Mouse (Mus musculus): ENCODE measurements around the gene Hypk. TPM values are rescaled to one million over a fixed set of nuclear protein-coding genes. Genes with fewer than 3 reads are reported as not detected.
"Not testable (repeated sequence)": the region's sequence is repeated elsewhere in the genome, so short reads cannot be mapped to it uniquely, and the experiment has no call there.

The Hypk gene
- polyA plus RNA-seq, 1 experiment from 2014 or later: 70.9 TPM

DNA sequence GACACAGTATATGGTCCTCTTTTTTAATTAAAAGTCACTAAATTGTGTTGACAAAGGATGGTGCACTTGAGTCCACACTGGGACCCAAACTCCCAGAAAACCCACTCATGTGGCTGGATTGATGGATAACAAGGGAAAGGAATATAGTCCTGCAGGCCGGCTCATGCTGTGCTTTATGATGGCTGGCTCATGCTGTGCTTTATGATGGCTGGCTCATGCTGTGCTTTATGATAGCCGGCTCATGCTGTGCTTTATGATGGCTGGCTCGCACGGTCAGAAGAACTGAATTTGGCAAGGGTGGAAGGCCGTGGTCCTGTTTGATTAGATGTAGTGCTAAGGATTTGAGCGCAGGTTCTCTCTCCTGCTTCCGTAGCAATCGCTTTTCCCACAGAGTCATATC, 30.5 kb downstream of the Hypk start:
- no peaks in the 10 kb centered on the region for H3K4me1 ChIP-seq (ENCODE audit: insufficient read depth, low read depth, low read length)
- H3K4me2 ChIP-seq (replicated peaks; ENCODE audit: low read depth, low read length): no peak overlapping the region
- WGBS: 77% methylated on average over 8 of the region's 8 CpGs
- no peak overlapping the region for H3K27ac ChIP-seq (ENCODE audit: low read length)
- no peak for DNase-seq (ENCODE audit: low spot score)
- TF ChIP-seq CTCF (IDR thresholded peaks at IDR 0.05) (no peak), EP300 (IDR thresholded peaks at IDR 0.05) (no peak)
- no peak overlapping the region for H3K4me3 ChIP-seq (ENCODE audit: low read depth, low read length)
- no peak for ATAC-seq
- no peaks in the 10 kb centered on the region for H3K27me3 ChIP-seq (replicated peaks; ENCODE audit: insufficient read depth, low read length)
- no peak overlapping the region for H3K9ac ChIP-seq (replicated peaks; ENCODE audit: low read depth)
- H3K36me3 ChIP-seq (ENCODE audit: insufficient read depth, low read length): no peaks in the 10 kb centered on the region
- no peaks in the 10 kb centered on the region for H3K9me3 ChIP-seq (ENCODE audit: low read length)

DNA sequence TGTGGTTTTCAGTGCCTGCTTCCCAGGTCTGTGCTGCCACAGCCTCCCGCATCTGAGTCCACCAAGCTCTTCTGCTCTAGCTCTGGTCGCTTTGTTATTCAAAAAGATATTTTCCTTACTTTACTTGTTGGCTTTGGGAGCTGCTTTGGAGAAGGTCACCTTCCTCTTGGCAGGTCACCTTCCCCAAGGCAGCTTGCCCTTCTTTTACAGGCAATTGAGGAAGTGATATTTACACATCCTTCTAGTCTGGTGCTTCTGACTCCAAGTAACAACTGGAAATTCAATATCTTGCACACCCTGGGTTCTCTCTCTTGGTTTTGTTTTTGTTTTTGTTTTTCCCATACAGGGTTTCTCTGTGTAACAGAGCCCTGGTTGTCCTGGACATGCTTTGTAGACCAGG, 31.3 kb downstream of the Hypk start:
- not testable (repeated sequence) for H3K9me3 ChIP-seq (ENCODE audit: low read length); H3K4me2 ChIP-seq (replicated peaks; ENCODE audit: low read depth, low read length); ATAC-seq; H3K36me3 ChIP-seq (ENCODE audit: insufficient read depth, low read length); H3K4me1 ChIP-seq (ENCODE audit: insufficient read depth, low read depth, low read length); H3K27ac ChIP-seq (ENCODE audit: low read length); H3K9ac ChIP-seq (replicated peaks; ENCODE audit: low read depth); DNase-seq (ENCODE audit: low spot score); H3K4me3 ChIP-seq (ENCODE audit: low read depth, low read length); H3K27me3 ChIP-seq (replicated peaks; ENCODE audit: insufficient read depth, low read length)
- no CpG with 5 or more reads among the region's 2 CpGs for WGBS

DNA sequence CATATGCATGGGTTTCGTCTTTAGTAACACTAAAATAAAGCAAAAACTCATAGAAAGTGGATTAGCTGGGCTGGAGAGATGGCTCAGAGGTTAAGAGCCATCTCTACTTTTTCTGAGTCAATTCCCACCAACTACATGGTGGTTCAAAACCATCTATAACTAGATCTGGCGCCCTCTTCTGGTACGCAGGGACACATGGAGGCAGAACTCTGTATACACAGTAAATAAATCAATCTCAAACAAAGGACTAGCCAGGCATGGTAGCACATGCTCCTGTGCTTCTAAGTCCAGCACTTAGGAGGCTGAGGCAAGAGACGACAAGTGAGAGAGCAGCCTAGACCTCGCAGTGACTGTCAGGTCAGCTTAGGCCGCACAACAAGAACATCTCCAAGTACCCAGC, 48.5 kb downstream of the Hypk start:
- WGBS: 67% methylated on average over 1 of the region's 6 CpGs
- DNase-seq (ENCODE audit: low spot score); ATAC-seq: not testable (repeated sequence)

DNA sequence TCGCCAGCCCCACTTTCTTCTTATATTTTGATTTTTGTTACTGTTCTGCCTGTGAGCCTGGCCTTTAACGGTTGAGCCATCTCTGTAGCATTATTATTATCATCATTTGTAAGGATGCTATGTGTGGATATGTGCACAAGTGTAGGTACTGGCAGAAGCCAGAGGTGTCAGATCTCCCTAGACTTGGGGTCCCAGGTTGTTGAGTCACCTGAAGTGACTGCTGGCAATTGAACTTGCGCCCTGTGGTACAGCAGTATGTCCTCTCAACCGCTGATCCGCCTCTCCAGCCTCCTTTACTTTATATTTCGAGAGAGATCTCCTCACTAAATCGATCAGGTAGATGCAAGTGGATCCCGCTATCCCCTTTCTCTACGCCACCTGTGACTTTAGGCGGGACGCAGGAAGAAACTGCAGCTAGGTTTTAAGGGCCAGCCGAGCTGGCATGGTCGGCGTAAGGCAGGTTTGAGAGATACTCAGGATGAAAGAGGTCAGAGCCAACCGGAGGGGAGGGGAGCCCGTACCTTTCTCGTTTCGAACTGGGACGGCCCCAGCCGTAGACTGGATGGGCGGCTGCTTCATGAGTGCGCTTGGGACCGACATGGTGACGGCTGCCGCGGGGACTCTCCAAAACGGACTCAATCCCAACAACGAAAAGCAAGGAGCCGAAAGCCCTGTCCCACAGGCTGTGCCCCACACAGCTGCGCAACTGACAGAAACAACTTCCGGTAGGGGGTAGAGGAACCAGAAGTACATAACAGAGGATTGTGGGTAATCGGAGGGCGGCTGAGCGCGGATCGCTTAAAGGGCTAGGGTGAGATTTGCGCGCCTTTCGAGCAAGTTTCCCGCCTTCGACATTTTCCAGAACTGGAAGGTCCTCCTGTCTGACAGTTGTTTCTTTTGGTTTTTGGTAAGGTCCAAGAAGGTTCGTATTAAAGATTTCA, 53.1 kb downstream of the Hypk start, which contains the start of the genes Mfap1a and Wdr76:
Mfap1a (minus strand) TSS at position 724 of the 941 bp plus-strand sequence.
Wdr76 (plus strand) TSS at position 782 of the 941 bp plus-strand sequence.
- H3K9ac ChIP-seq (replicated peaks; ENCODE audit: low read depth): peak within 1 kb of the TSS; percentile 70
- DNase-seq (ENCODE audit: low spot score) (peak; percentile 95), ATAC-seq (peak; percentile 94)
- H3K27me3 ChIP-seq (replicated peaks; ENCODE audit: insufficient read depth, low read length); H3K4me1 ChIP-seq (ENCODE audit: insufficient read depth, low read depth, low read length); H3K9me3 ChIP-seq (ENCODE audit: low read length); H3K36me3 ChIP-seq (ENCODE audit: insufficient read depth, low read length): not testable (repeated sequence)
- H3K27ac ChIP-seq (ENCODE audit: low read length): peak within 1 kb of the TSS; percentile 72; the same call in 1 of the 2 replicates
- peak within 1 kb of the TSS; percentile 55 for H3K4me3 ChIP-seq (ENCODE audit: low read depth, low read length)
- peak within 1 kb of the TSS; percentile 58 for H3K4me2 ChIP-seq (replicated peaks; ENCODE audit: low read depth, low read length)
- 2% methylated on average over 32 of the region's 42 CpGs for WGBS
- TF ChIP-seq CTCF (IDR thresholded peaks at IDR 0.05) (peak; percentile 37), EP300 (IDR thresholded peaks at IDR 0.05) (0 out of 2 replicates have a peak, but pooled peaks have one; percentile 3)

More for the DNA sequence above, 48.5 kb downstream of the Hypk start:
- not testable (repeated sequence) for H3K4me1 ChIP-seq (ENCODE audit: insufficient read depth, low read depth, low read length); H3K4me2 ChIP-seq (replicated peaks; ENCODE audit: low read depth, low read length); H3K4me3 ChIP-seq (ENCODE audit: low read depth, low read length); H3K9ac ChIP-seq (replicated peaks; ENCODE audit: low read depth); H3K27me3 ChIP-seq (replicated peaks; ENCODE audit: insufficient read depth, low read length); H3K9me3 ChIP-seq (ENCODE audit: low read length); H3K27ac ChIP-seq (ENCODE audit: low read length); H3K36me3 ChIP-seq (ENCODE audit: insufficient read depth, low read length)

- H3K4me1 ChIP-seq (ENCODE audit: insufficient read depth, low read depth, low read length): peaks cover 4% of the 10 kb centered on the region; the same call in 1 of the 2 replicates
- TF ChIP-seq CTCF (IDR thresholded peaks at IDR 0.05) (no peak), EP300 (IDR thresholded peaks at IDR 0.05) (no peak)
- no peaks in the 10 kb centered on the region for H3K36me3 ChIP-seq (ENCODE audit: insufficient read depth, low read length)
- no peaks in the 10 kb centered on the region for H3K9me3 ChIP-seq (ENCODE audit: low read length)
- ATAC-seq: no peak
- peak overlapping the region; percentile 58 for H3K4me2 ChIP-seq (replicated peaks; ENCODE audit: low read depth, low read length)
- WGBS: 2% methylated on average over 12 of the region's 12 CpGs
- no peak overlapping the region for H3K27ac ChIP-seq (ENCODE audit: low read length)
- DNase-seq (ENCODE audit: low spot score): no peak
- H3K27me3 ChIP-seq (replicated peaks; ENCODE audit: insufficient read depth, low read length): no peaks in the 10 kb centered on the region
- 0 out of 2 replicates have a peak overlapping the region, but pooled peaks have one; percentile 70 for H3K9ac ChIP-seq (replicated peaks; ENCODE audit: low read depth)
- peak overlapping the region; percentile 55 for H3K4me3 ChIP-seq (ENCODE audit: low read depth, low read length)
Observed at GRCm38 (mm10) chr2:121507173-121507950, 54.3 kb downstream of the Hypk start.

GRCm38 (mm10) chr2:121507951-121508330, 54.9 kb downstream of the Hypk start:
- H3K4me2 ChIP-seq (replicated peaks; ENCODE audit: low read depth, low read length): peak overlapping the region; percentile 58; the same call in 1 of the 2 replicates
- WGBS: 77% methylated on average over 2 of the region's 2 CpGs
- peaks cover 4% of the 10 kb centered on the region; the same call in 1 of the 2 replicates for H3K4me1 ChIP-seq (ENCODE audit: insufficient read depth, low read depth, low read length)
- TF ChIP-seq CTCF (IDR thresholded peaks at IDR 0.05): no peak
- no peak for TF ChIP-seq EP300 (IDR thresholded peaks at IDR 0.05)
- H3K27me3 ChIP-seq (replicated peaks; ENCODE audit: insufficient read depth, low read length): no peaks in the 10 kb centered on the region
- H3K36me3 ChIP-seq (ENCODE audit: insufficient read depth, low read length): no peaks in the 10 kb centered on the region
- no peak for DNase-seq (ENCODE audit: low spot score)
- no peak overlapping the region for H3K27ac ChIP-seq (ENCODE audit: low read length)
- H3K9me3 ChIP-seq (ENCODE audit: low read length): no peaks in the 10 kb centered on the region
- H3K4me3 ChIP-seq (ENCODE audit: low read depth, low read length): 0 out of 2 replicates have a peak overlapping the region, but pooled peaks have one; percentile 55
- H3K9ac ChIP-seq (replicated peaks; ENCODE audit: low read depth): no peak overlapping the region
- no peak for ATAC-seq

Small RNA genes within 50 kb of the gene (microRNA-seq; reads per million reads assigned to microRNA genes)
- not detected for gene Gm22953

Other genes starting within 250 kb of the Hypk start
- gene Trp53bp1, start 181.9 kb upstream of the Hypk start, polyA plus RNA-seq (2015; fragmentation: Nextera tagmentation; extraction: Ambion mirVana): 9.8 and 16.6 TPM in 2 replicates
- 1.3 and 1.9 TPM in 2 replicates for gene Map1a, start 163.7 kb upstream of the Hypk start, polyA plus RNA-seq (2015; fragmentation: Nextera tagmentation; extraction: Ambion mirVana)
- gene Ppip5k1, start 97.9 kb upstream of the Hypk start, polyA plus RNA-seq (2015; fragmentation: Nextera tagmentation; extraction: Ambion mirVana): 9.7 and 11.1 TPM in 2 replicates
- 35.1 and 37.3 TPM in 2 replicates for gene Ckmt1, start 95.6 kb upstream of the Hypk start, polyA plus RNA-seq (2015; fragmentation: Nextera tagmentation; extraction: Ambion mirVana)
- not detected in 2 replicates for gene Strc, start 66.1 kb upstream of the Hypk start, polyA plus RNA-seq (2015; fragmentation: Nextera tagmentation; extraction: Ambion mirVana)
- 371 and 415 TPM in 2 replicates for gene Pdia3, start 39.5 kb upstream of the Hypk start, polyA plus RNA-seq (2015; fragmentation: Nextera tagmentation; extraction: Ambion mirVana)
- 1.7 and 1.8 TPM in 2 replicates for gene Catsper2, start 39.5 kb upstream of the Hypk start, polyA plus RNA-seq (2015; fragmentation: Nextera tagmentation; extraction: Ambion mirVana)
- gene Ell3, start 9.0 kb upstream of the Hypk start, polyA plus RNA-seq (2015; fragmentation: Nextera tagmentation; extraction: Ambion mirVana): 2.1 and 2.9 TPM in 2 replicates
- 456 and 470 TPM in 2 replicates for gene Serf2, start 4.1 kb upstream of the Hypk start, polyA plus RNA-seq (2015; fragmentation: Nextera tagmentation; extraction: Ambion mirVana)
- gene Serinc4, start 3.5 kb downstream of the Hypk start, polyA plus RNA-seq (2015; fragmentation: Nextera tagmentation; extraction: Ambion mirVana): 0.15 and 0.35 TPM in 2 replicates
- gene Mfap1b, start 20.8 kb downstream of the Hypk start, polyA plus RNA-seq (2015; fragmentation: Nextera tagmentation; extraction: Ambion mirVana): 37.7 and 37.8 TPM in 2 replicates
- gene Mfap1a, start 53.4 kb downstream of the Hypk start, polyA plus RNA-seq (2015; fragmentation: Nextera tagmentation; extraction: Ambion mirVana): 16.3 and 20.7 TPM in 2 replicates
- 2.6 and 2.9 TPM in 2 replicates for gene Wdr76, start 53.4 kb downstream of the Hypk start, polyA plus RNA-seq (2015; fragmentation: Nextera tagmentation; extraction: Ambion mirVana)

Data from lung, postnatal 0 days (tissue).